Mouse (Mus musculus) ES-Bruce4 (cell line): Measurements from ENCODE around the gene Llph. TPM values are rescaled to one million over a fixed set of nuclear protein-coding genes. Genes with fewer than 3 reads are reported as not detected.
"Not testable (repeated sequence)": the region's sequence is repeated elsewhere in the genome, so short reads cannot be mapped to it uniquely, and the experiment has no call there.

Source experiments
- H3K27ac ChIP-seq: 2 replicates; pipeline ENCODE4 v1.5.1; 2012; ENCODE audit warnings: low read length, inconsistent platforms; ENCODE audit not compliant: insufficient read depth
- H3K27me3 ChIP-seq: 2 replicates; pipeline ENCODE4 v1.6.1; 2012; ENCODE audit warnings: mild to moderate bottlenecking, low read length, inconsistent platforms; ENCODE audit not compliant: control insufficient read depth, poor library complexity, insufficient read depth, severe bottlenecking
- H3K36me3 ChIP-seq: 2 replicates; pipeline ENCODE4 v1.6.1; 2012; ENCODE audit warnings: inconsistent platforms, mild to moderate bottlenecking, low read length, moderate library complexity; ENCODE audit not compliant: control insufficient read depth, poor library complexity, insufficient read depth, severe bottlenecking
- H3K4me1 ChIP-seq: one replicate; pipeline ENCODE4 v1.8.1; 2011; ENCODE audit warnings: low read length; ENCODE audit not compliant: control insufficient read depth, insufficient read depth
- H3K4me3 ChIP-seq: 2 replicates; pipeline ENCODE4 v1.5.1; 2011; ENCODE audit warnings: low read depth, mild to moderate bottlenecking, low read length
- H3K9ac ChIP-seq: 2 replicates; pipeline ENCODE4 v1.6.1; 2012; ENCODE audit warnings: low read depth, mild to moderate bottlenecking, inconsistent platforms; ENCODE audit not compliant: poor library complexity, severe bottlenecking
- H3K9me3 ChIP-seq: replicated peaks from 2 replicates; pipeline ENCODE4 v1.6.1; 2012; ENCODE audit warnings: mild to moderate bottlenecking, low read length, inconsistent platforms; ENCODE audit not compliant: control insufficient read depth, poor library complexity, insufficient read depth, severe bottlenecking
- CTCF ChIP-seq: IDR thresholded peaks from one replicate; pipeline ENCODE4 v1.8.1; 2011; ENCODE audit warnings: low read depth, low read length
- EP300 ChIP-seq: IDR thresholded peaks from 2 replicates; pipeline ENCODE4 v1.6.1; 2011; ENCODE audit warnings: low read depth, low read length; ENCODE audit not compliant: insufficient read depth
- POLR2A ChIP-seq: IDR thresholded peaks from one replicate; pipeline ENCODE4 v1.8.1; 2011; ENCODE audit warnings: low read length; ENCODE audit not compliant: insufficient read depth
- polyA plus RNA-seq: library from polyadenylated mRNA; stranded (reverse); fragments of >200 nt; gene quantifications from 2 replicates; pipeline ENCODE4 v1.2.4, GENCODE M21; 2011; ENCODE audit warnings: low read depth; ENCODE audit not compliant: missing spikeins, insufficient read depth, insufficient read length

The Llph gene
- polyA plus RNA-seq, 1 experiment, result 62.6 TPM

GRCm38 (mm10) chr10:120210096-120210495, 16.8 kb upstream of the Llph start:
- H3K36me3 ChIP-seq, result no peaks in the 10 kb centered on the region
- H3K9me3 ChIP-seq, result no peaks in the 10 kb centered on the region; the same call in 1 of the 2 replicates
- H3K27ac ChIP-seq, result no peak overlapping the region
- no peak for TF ChIP-seq CTCF
- TF ChIP-seq POLR2A, result no peak
- TF ChIP-seq EP300, result no peak
- H3K9ac ChIP-seq, result no peak overlapping the region
- H3K27me3 ChIP-seq, result no peaks in the 10 kb centered on the region
- H3K4me3 ChIP-seq, result no peak overlapping the region
- no peaks in the 10 kb centered on the region for H3K4me1 ChIP-seq

GRCm38 (mm10) chr10:120217099-120217498, 9.8 kb upstream of the Llph start:
- H3K4me1 ChIP-seq, result not testable (repeated sequence)

GRCm38 (mm10) chr10:120218996-120219395, 7.9 kb upstream of the Llph start:
- Histone ChIP-seq H3K4me3 (no peak overlapping the region), H3K27me3 (no peaks in the 10 kb centered on the region), H3K4me1 (no peaks in the 10 kb centered on the region), H3K9ac (no peak overlapping the region), H3K9me3 (no peaks in the 10 kb centered on the region), H3K36me3 (no peaks in the 10 kb centered on the region; the same call in 1 of the 2 replicates), H3K27ac (no peak overlapping the region)
- TF ChIP-seq POLR2A (no peak), CTCF (no peak), EP300 (no peak)

More at GRCm38 (mm10) chr10:120217099-120217498, 9.8 kb upstream of the Llph start:
- not testable (repeated sequence) for H3K9me3 ChIP-seq, H3K4me3 ChIP-seq, H3K9ac ChIP-seq, H3K27ac ChIP-seq, H3K27me3 ChIP-seq, H3K36me3 ChIP-seq

GRCm38 (mm10) chr10:120219578-120220359, 7.1 kb upstream of the Llph start:
- Histone ChIP-seq H3K27me3 (no peaks in the 10 kb centered on the region), H3K36me3 (no peaks in the 10 kb centered on the region; the same call in 1 of the 2 replicates), H3K9ac (no peak overlapping the region), H3K4me1 (no peaks in the 10 kb centered on the region), H3K4me3 (no peak overlapping the region), H3K9me3 (no peaks in the 10 kb centered on the region), H3K27ac (no peak overlapping the region)
- TF ChIP-seq CTCF, result no peak
- no peak for TF ChIP-seq POLR2A
- no peak for TF ChIP-seq EP300

GRCm38 (mm10) chr10:120220776-120221175, 6.1 kb upstream of the Llph start:
- no peaks in the 10 kb centered on the region for H3K27me3 ChIP-seq
- no peak overlapping the region for H3K27ac ChIP-seq
- no peak for TF ChIP-seq POLR2A
- TF ChIP-seq EP300, result no peak
- TF ChIP-seq CTCF, result no peak
- no peaks in the 10 kb centered on the region for H3K9me3 ChIP-seq
- no peaks in the 10 kb centered on the region for H3K4me1 ChIP-seq
- H3K9ac ChIP-seq, result no peak overlapping the region
- H3K4me3 ChIP-seq, result no peak overlapping the region
- no peaks in the 10 kb centered on the region; the same call in 1 of the 2 replicates for H3K36me3 ChIP-seq

- H3K4me3 ChIP-seq, result no peak overlapping the region
- no peak overlapping the region for H3K27ac ChIP-seq
Measured at GRCm38 (mm10) chr10:120231718-120232117, 4.8 kb downstream of the Llph start.

More at GRCm38 (mm10) chr10:120231718-120232117, 4.8 kb downstream of the Llph start:
- peaks cover 38% of the 10 kb centered on the region for H3K36me3 ChIP-seq
- TF ChIP-seq CTCF (peak; percentile 88), POLR2A (no peak), EP300 (no peak)
- no peak overlapping the region for H3K9ac ChIP-seq
- no peaks in the 10 kb centered on the region for H3K27me3 ChIP-seq
- H3K4me1 ChIP-seq, result no peaks in the 10 kb centered on the region
- H3K9me3 ChIP-seq, result no peaks in the 10 kb centered on the region
